Mouse (Mus musculus) ES-Bruce4 (cell line): ENCODE measurements around the gene Arfgef3.
"Not testable (repeated sequence)": the region's sequence is repeated elsewhere in the genome, so short reads cannot be mapped to it uniquely, and the experiment has no call there.

Experiments
- CTCF ChIP-seq: IDR thresholded peaks from one replicate; pipeline ENCODE4 v1.8.1; 2011; ENCODE audit warnings: low read depth, low read length
- EP300 ChIP-seq: IDR thresholded peaks from 2 replicates; pipeline ENCODE4 v1.6.1; 2011; ENCODE audit warnings: low read depth, low read length; ENCODE audit not compliant: insufficient read depth
- POLR2A ChIP-seq: IDR thresholded peaks from one replicate; pipeline ENCODE4 v1.8.1; 2011; ENCODE audit warnings: low read length; ENCODE audit not compliant: insufficient read depth

GRCm38 (mm10) chr10:18559076-18559475 is 184.7 kb downstream of the Arfgef3 start:
- TF ChIP-seq CTCF, POLR2A, EP300: not testable (repeated sequence)
